ENCODE assay signal across 8 mouse cellular contexts in genomic region chr13:38151671-38152428, GRCm38 (mm10). TPM values are rescaled to one million over a fixed set of nuclear protein-coding genes. Genes with fewer than 3 reads are reported as not detected.
A peak's percentile ranks its signal among the peaks of the same experiment; 100 is the strongest.
DNase-seq lines count a peak whose midpoint lies in the region; ATAC-seq and TF ChIP-seq lines count a peak whose summit lies in the region.

No protein-coding gene starts in this region.

- no peaks in the 10 kb centered on the region for H3K9me3 ChIP-seq in limb, embryonic 13.5 days
- no peaks in the 10 kb centered on the region for H3K9me3 ChIP-seq in midbrain, embryonic 12.5 days

- H3K9ac ChIP-seq in limb, embryonic 13.5 days, result peak overlapping the region; percentile 60
- H3K9ac ChIP-seq in midbrain, embryonic 12.5 days (replicated peaks), result peak overlapping the region; percentile 42; the same call in 1 of the 2 replicates

- H3K4me1 ChIP-seq in limb, embryonic 13.5 days, result peaks cover 21% of the 10 kb centered on the region
- peaks cover 20% of the 10 kb centered on the region for H3K4me1 ChIP-seq in midbrain, embryonic 12.5 days

- peaks cover 86% of the 10 kb centered on the region for H3K27me3 ChIP-seq in limb, embryonic 13.5 days
- peaks cover 76% of the 10 kb centered on the region for H3K27me3 ChIP-seq in midbrain, embryonic 12.5 days

- TF ChIP-seq CTCF in layer of hippocampus, adult 2 months (conservative IDR thresholded peaks at IDR 0.05), result no peak

- H3K4me2 ChIP-seq in limb, embryonic 13.5 days (replicated peaks), result peak overlapping the region; percentile 86
- H3K4me2 ChIP-seq in midbrain, embryonic 12.5 days (replicated peaks), result peak overlapping the region; percentile 69

- DNase-seq in layer of hippocampus, adult 2 months (ENCODE audit: low spot score in 2 of 2), result no peak
- no peak for DNase-seq in layer of hippocampus, adult 18-20 months (ENCODE audit: low spot score in 2 of 2)
- DNase-seq in embryo, embryonic 10.5 days (ENCODE audit: low spot score), result peak; percentile 51
- DNase-seq in heart, postnatal 4 days, result peak; percentile 39
- DNase-seq in layer of hippocampus, adult 8-10 months (ENCODE audit: low spot score in 2 of 2), result no peak
- DNase-seq in right cerebral cortex, postnatal 36 days (ENCODE audit: low spot score in 2 of 2), result no peak

- H3K36me3 ChIP-seq in limb, embryonic 13.5 days, result no peaks in the 10 kb centered on the region
- H3K36me3 ChIP-seq in midbrain, embryonic 12.5 days, result no peaks in the 10 kb centered on the region

- H3K4me3 ChIP-seq in layer of hippocampus, adult 2 months, result peak overlapping the region; percentile 55
- H3K4me3 ChIP-seq in limb, embryonic 13.5 days, result peak overlapping the region; percentile 51
- H3K4me3 ChIP-seq in midbrain, embryonic 12.5 days, result peak overlapping the region; percentile 40

- H3K27ac ChIP-seq in layer of hippocampus, adult 2 months, result peak overlapping the region; percentile 53
- no peak overlapping the region for H3K27ac ChIP-seq in limb, embryonic 13.5 days
- H3K27ac ChIP-seq in midbrain, embryonic 12.5 days (replicated peaks), result no peak overlapping the region

- WGBS in limb, embryonic 13.5 days, result under 1% methylated on average over 41 of the region's 49 CpGs
- under 1% methylated on average over 49 of the region's 49 CpGs for WGBS in midbrain, embryonic 12.5 days

- 0 out of 2 replicates have a peak, but pooled peaks have one; percentile 43 for ATAC-seq in limb, embryonic 13.5 days (ENCODE audit: low FRiP score, low read depth)
- peak; percentile 48 for ATAC-seq in midbrain, embryonic 12.5 days (ENCODE audit: low FRiP score, low read depth)

RNA-seq across cellular contexts. Expression of gene Dsp, which starts 0.8 kb away (rescaled TPM):
- total RNA-seq in layer of hippocampus, adult 2 months (2021), result 10 to 100 TPM; 14.2 to 14.7 TPM
- total RNA-seq in layer of hippocampus, adult 18-20 months (2021), result 10 to 100 TPM; 10.3 to 10.7 TPM
- total RNA-seq in heart, postnatal 4 days (2021), result 100 to 1,000 TPM; 361 to 388 TPM
- polyA plus RNA-seq in limb, embryonic 13.5 days (2015; fragmentation: Nextera tagmentation; extraction: Ambion mirVana), result 7.3 and 7.7 TPM in 2 replicates
- polyA plus RNA-seq in midbrain, embryonic 12.5 days (2016; fragmentation: Nextera tagmentation; extraction: Ambion mirVana), result 0.51 and 0.66 TPM in 2 replicates
- total RNA-seq in layer of hippocampus, adult 8-10 months (2022), result 10 to 100 TPM in 1 of 4 experiments, 1 to 10 TPM in 3; 7.6 to 11.1 (median 9.1) TPM

RNA-seq across cellular contexts. Expression of gene Snrnp48, which starts 52.9 kb away (rescaled TPM):
- 10 to 100 TPM; 23.1 to 26.9 TPM for total RNA-seq in layer of hippocampus, adult 2 months (2021)
- total RNA-seq in layer of hippocampus, adult 18-20 months (2021), result 10 to 100 TPM; 21.5 to 21.7 TPM
- total RNA-seq in heart, postnatal 4 days (2021), result 10 to 100 TPM; 12.5 to 14.1 TPM
- polyA plus RNA-seq in limb, embryonic 13.5 days (2015; fragmentation: Nextera tagmentation; extraction: Ambion mirVana), result 42.8 and 43.9 TPM in 2 replicates
- 34.8 and 37.6 TPM in 2 replicates for polyA plus RNA-seq in midbrain, embryonic 12.5 days (2016; fragmentation: Nextera tagmentation; extraction: Ambion mirVana)
- 10 to 100 TPM; 24.1 to 26.0 (median 24.5) TPM for total RNA-seq in layer of hippocampus, adult 8-10 months (2022)

Comparison
In these comparisons a context has a peak if more than half of its experiments do, and no peak if none do; other contexts are left out.
1. DNase-seq: peak in embryo, embryonic 10.5 days (single experiment) and heart, postnatal 4 days (single experiment); none in layer of hippocampus, adult 2 months (0 of 2), layer of hippocampus, adult 18-20 months (0 of 2), layer of hippocampus, adult 8-10 months (0 of 2) and right cerebral cortex, postnatal 36 days (0 of 2).
2. RNA of gene Dsp, which starts 0.8 kb away (total RNA-seq): 361 to 388 TPM in heart, postnatal 4 days; 14.2 to 14.7 TPM in layer of hippocampus, adult 2 months, 10.3 to 10.7 TPM in layer of hippocampus, adult 18-20 months and 7.6 to 11.1 TPM in layer of hippocampus, adult 8-10 months; every median in the first group is over 10 times any median in the second.
3. Peak in every context shown above with its lines, with median percentiles within 50 percentile points of each other: H3K4me3 ChIP-seq.